Mouse (Mus musculus) heart, adult 11 months (tissue): Measurements from ENCODE around the gene Mrgpre.

Experiments used
- DNase-seq: peaks from one replicate; pipeline ENCODE4 v3.0.0; 2022

The Mrgpre gene

DNA sequence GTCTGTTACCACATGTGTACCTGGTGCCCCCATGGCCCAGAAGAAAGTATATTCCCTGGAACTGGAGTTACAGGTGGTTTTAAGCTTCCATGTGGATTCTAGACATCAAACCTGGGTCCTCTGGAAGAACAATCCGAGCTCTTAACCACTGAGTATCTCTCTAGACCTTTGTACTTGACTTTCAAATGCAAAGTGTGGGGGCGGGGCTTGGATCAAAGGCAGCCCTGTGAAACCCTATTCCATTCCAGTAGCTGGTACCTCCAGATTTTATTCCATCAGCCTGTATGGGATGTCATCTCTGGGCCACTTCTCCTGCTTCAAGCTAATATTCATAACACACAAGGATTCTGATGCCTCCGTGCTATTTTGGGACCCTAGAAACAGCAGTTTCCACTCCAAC lies 8.2 kb downstream of the Mrgpre start:
- DNase-seq, result no peak

DNA sequence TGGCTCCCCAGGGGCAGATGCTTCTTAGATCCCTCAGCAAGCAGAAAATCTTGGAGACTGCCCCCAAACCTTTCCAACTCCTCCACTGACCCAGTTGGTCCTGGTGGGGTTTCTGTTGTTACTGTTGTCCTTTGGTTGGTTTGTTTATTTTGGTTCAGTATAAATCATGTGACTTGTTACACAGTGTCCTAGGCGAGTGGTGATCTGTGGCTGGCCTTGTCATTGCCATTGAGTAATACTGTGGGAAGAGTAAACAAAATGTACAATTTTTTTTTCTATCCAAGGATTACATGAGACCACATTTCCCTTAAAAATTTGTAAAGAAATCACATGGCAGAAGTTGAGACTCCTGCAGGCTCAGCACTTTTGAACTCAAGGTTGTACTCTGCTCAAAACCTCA lies 14.8 kb downstream of the Mrgpre start:
- DNase-seq, result peak; percentile 85

DNA sequence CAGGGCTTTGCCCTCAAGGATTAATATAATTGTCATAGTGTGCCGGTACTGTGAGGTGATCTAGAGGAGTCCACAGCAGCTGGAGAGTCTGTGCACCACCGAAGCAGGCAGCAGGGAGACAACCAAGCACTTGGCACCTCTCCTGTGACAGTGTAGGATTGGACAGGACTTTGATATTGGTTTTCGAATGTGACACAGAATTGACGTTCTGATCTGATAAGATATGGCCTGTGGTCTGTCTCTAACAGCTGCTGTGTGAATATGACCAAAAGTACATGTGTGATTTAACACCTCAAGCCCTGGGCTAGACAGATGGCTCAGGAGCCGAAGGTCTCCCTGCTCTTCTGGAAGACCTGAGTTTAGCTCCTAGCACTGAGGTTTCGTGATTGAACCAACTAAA lies 16.0 kb downstream of the Mrgpre start:
- DNase-seq, result no peak

DNA sequence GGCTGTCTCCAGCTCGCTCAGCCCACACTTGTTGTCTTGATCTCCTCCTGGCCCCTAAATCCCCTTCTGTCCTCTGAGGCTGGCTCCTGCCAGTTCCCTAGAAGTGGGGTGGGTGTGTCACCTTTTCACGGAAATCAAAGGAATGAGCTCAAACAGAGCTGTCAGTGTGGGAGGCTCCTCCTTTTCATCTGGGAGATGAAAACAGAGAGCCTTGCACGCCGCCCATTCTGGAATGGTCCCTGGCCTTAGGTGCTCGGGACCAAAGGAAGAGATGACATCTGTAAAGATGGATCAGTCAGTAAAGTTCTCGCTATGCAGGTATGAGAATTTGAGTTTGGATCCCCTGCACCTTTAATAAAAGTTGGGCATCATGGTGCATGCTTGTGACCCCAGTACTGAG lies 17.4 kb downstream of the Mrgpre start, which contains the start of gene Mrgprg:
Gene Mrgprg (minus strand): TSS at position 101 of the 400 bp plus-strand sequence.
- peak; percentile 66 for DNase-seq

DNA sequence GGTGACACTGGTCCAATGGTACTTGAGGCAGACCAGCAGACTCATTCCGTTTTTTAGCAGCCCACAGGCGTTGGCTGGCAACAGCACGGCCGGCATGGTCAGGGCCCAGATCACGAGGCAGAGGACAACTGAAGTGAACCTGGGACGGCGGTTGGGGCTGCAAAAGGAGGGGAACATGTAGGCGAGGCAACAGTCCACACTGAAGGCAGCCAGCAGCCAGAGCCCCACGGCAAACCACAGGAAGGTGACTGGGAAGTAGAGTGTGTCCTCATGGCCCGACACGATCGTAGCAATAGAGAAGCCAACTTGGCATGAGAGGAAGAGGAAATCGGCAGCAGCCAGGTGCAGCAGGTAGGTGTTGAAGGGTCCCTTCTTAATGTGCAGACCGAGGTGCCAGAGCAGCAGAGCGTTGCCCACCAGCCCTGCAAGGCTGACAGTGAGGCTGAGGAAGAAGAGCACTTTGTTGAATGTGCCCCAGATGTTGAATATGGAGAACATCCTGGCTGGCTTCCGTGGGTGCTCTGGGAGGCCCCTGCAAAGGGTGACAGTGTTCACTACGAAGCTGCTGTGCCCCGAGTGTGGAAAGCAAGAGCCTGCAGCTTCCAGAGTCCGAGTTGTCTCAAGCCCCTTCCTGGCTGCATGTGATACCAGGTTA lies 19.3 kb downstream of the Mrgpre start:
- DNase-seq, result peak; percentile 86

DNA sequence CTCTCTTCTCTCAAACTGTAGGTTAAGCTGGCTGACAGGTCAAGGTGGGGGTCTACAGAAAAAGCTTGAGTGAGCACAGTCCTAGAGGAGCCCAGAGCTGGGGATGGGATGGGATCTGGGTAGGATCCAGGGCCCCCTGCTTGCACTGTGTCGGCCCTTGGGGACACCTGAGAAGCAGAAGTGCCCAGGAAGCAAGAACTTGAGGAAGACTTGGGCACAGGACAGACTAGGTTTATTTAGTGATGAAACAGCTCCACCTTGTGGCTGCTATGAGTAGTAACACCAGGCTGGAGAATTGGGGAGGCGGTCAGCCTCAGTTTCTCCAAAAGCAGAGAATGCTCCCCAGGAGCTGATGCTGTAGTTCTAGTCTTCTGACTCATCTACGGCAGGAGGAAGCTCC lies 20.5 kb downstream of the Mrgpre start:
- DNase-seq, result peak; percentile 88

DNA sequence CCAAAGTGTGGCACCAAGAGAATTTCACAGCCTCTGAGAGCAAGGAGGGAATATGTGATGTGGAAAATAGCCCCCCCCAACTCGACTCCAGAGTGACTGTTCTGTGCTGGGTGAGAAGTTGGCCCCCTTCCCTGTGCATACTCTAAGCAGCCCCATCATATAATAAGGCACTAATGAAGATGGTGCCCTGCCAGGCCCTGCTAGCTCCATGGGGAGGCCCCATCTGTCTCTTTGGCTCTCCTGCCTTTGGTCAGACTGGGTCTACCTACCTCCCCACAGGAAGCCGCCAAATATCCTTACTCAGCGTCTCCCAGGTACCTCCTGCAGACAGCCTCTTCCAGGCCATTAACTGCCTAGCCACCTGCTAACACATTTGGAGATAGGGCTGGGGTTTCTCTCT lies 25.3 kb downstream of the Mrgpre start:
- peak; percentile 80 for DNase-seq

DNA sequence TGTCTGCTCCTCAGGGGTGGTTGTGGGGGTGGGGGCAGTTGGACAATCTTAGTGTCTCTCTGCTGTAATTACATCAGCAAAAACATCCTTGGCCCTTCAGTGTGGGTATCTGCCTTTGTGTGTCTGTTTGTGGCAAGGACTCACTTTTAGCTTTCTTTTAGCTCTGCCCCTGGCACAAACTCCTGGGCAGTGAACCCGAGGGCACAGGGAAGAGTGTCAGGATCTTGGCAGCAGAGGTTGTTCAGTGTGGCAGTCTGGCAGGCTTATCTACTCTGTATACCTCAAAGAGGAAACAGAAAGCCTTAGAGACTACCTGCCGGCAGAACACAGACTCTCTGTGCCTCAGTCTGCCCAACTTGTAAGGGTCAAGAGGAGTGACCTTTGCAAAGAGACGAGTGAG lies 26.6 kb downstream of the Mrgpre start:
- DNase-seq, result peak; percentile 86

DNA sequence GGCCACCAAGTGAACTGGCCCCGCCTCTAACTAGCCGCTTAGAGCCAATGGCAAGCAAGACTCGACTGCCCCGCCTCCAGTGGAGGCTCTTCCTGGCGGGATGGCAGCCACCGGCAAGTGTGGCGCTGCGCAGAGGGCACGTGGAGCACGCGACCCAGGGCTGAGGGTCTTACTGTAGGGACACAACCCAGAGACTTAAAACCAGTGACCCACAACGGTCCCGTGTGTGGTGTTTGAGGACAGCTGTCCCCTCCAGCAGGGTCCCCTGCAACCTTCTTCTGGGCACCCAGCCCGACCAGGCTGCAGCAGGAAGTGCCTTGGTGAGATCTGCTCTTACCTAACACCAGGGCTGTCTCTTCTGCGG lies 27.3 kb downstream of the Mrgpre start:
- peak; percentile 99 for DNase-seq

DNA sequence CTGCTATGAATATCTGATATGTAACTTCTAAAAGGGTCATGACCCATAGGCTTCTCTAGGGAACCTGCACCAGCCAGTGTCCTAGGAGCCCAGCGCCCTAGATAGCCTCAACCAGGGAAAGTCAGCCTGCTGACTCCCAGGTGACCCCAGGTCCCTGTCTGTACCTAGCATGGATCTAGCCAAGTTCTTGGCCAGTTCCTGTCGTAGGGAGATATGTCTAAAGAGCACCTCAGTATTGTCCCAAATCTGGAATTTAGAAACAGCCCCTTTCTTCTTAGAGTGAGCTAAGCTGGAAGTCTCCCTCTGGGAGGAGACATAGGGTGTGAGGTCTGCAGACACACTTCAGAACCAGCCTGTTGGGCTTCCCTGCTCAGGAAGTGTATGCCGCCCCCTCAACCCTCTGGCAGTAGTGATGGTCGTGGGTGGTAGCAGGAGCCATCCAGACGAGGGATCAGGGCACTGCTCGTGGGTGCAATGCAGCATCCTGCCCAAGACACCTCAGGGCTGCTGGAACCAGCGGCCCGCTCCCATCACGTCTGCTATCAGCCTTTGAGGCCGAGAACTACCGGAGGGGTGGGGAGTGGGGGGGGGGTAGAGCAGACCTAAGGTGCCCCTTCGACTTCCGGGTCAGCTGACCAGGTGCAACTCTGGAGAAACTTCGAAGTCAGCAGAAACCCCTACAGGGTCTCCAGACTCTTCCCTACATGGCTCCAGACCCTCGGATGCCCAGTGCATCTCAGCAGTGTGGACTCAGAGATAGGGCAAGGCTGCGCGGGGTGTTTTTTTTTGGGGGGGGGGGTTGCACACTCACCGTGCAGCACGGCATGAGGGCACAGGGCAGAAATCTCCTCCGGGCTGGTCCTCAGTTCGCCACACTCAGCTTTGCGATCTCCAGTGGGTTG lies 27.9 kb downstream of the Mrgpre start, which contains the start of gene Osbpl5:
Gene Osbpl5 (minus strand): TSS at position 861 of the 902 bp plus-strand sequence.
- peak; percentile 80 for DNase-seq

DNA sequence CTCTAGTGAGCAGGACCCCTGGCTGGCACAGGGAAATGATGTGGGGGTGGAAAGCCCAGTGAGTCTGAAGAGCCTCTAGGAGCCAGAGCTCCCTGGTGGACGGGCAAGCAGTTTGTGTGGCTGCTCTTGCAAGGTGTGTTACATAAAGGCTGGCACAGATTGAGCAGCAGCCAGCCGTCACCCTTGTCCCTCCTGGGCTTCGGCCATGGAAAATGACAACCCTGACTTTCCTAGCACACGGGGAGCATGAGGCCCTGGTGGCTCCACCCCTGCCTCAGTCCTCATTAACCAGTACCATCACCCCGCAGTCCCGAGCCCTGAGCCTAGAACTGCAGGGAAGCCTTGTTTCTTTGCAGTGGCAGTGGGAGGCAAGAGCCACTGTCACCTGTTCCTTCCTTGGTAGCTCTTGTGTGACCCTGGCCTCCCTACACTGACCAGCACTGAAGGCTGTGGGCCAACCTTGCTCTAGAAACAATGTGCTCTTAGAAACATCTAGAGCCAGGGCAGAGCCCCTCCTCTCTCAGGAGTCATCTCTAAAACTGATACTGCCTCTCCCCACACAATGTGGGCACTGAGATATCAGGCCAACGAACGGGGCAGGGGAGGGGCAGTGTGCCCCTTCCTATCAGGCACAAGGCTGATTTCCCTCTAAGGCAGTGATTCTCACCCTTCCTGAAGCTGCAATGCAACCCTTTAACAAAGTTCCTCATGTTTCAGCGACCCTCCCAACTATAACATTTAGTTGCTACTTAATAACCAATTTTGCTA lies 28.8 kb downstream of the Mrgpre start:
- peak; percentile 93 for DNase-seq

DNA sequence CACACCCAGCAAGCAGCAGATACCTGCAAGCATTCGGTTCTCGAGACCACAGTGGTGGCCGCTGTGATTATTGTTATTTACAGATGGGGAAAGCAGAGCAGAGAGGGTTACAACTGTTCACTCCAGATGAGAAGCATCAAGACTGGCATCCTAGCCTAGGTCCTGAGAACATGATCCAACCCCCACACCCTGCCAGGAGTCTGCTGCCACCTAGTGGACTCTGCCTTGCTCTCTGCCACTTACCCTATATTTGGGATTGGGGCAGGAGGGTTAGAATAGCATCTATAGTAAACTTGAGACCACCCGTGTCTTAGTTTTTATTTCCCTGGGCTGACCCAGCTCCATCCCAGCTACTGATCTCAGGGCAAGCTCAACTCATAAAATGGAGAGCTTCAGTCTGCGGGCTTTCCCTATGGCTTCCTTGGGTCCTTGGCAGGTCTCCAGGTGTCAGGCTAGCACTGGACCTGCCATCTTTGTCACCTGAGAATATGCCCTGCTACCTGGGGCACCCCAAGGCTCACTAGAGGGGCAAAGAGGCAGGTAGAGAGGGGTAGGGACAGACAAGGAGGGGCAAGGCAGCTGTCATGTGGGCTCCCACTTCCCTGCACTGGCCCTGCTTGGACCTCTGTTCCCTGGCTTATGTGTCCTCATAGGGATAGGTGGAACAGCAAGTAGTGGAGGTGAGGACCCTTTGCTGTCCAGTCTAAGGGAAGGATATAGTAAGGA lies 30.1 kb downstream of the Mrgpre start:
- peak; percentile 93 for DNase-seq

DNA sequence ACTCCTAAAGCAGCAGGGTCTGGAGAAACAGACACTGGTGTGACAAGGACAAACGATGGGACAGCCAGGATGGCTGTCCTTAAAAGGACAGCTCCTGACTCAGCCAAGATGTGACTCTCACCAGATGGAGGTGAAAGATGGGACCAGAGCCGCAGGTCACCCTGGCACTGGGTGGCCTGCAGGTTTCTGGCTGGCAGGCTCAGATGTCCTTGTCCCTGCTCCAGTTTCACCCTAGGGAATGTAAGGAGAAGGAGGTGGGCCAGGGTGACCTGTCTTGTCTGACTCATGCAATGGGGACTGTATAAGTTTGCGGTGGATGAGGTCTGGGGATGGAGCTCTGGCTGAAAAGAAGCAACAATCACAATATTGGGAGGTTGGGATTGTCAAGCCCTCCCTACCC lies 31.7 kb downstream of the Mrgpre start:
- DNase-seq, result no peak

DNA sequence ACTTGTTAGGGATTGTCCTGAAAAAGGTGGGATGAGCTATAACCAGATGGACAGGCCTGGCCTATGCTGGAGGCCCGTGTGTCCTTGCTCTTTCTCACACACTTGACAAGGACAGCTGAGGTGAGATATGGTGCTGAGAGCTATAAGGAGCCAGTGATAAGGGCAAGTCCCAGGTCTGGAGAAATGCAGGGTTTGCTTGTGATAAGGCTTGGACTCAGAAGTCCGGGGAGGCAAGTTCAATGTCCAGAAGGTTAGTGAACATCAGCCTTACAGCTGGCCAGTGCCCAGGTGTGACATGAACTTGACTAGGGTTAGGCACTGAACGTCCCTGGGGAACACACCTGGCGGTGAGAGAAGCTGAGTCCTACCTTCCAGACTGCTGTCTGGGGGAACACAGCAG lies 32.2 kb downstream of the Mrgpre start:
- DNase-seq, result no peak

DNA sequence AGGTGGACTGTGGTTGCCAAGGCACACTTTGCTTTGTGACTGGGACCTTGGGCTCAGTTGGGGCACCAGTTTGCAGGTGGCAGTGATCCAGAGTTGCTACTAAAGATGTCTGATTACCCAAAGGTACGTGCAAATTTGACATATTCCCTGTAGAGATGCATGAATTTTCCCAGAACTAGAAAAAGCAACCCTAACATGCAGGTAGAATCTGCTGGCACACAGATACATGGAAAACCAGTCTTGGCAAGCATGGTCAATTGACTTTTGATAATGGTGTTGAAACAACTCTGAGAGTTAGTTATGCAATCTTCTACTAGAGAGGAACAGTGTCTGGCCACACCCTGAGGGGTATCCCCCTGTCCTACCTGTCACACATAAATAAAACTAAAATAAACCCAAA lies 32.9 kb downstream of the Mrgpre start:
- DNase-seq, result no peak

DNA sequence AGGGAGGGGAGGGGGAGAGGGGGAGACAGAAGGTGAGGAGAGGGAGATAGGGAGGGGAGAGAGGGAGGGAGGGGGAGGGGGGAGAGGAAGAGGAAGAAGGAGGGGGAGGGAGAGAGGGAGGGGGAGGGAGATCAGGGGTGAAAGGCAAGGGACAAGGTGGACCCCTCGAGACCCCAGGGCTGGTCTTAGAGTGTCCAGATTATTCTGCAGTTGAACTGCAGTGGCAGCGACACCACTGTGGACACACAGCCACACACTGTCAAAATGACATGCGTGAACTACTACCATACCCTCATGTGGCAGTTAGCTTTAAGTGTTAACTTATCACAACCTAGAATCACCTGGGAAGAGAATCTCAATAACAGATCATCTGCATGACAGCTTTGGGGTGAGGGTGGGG lies 35.3 kb downstream of the Mrgpre start:
- no peak for DNase-seq

DNA sequence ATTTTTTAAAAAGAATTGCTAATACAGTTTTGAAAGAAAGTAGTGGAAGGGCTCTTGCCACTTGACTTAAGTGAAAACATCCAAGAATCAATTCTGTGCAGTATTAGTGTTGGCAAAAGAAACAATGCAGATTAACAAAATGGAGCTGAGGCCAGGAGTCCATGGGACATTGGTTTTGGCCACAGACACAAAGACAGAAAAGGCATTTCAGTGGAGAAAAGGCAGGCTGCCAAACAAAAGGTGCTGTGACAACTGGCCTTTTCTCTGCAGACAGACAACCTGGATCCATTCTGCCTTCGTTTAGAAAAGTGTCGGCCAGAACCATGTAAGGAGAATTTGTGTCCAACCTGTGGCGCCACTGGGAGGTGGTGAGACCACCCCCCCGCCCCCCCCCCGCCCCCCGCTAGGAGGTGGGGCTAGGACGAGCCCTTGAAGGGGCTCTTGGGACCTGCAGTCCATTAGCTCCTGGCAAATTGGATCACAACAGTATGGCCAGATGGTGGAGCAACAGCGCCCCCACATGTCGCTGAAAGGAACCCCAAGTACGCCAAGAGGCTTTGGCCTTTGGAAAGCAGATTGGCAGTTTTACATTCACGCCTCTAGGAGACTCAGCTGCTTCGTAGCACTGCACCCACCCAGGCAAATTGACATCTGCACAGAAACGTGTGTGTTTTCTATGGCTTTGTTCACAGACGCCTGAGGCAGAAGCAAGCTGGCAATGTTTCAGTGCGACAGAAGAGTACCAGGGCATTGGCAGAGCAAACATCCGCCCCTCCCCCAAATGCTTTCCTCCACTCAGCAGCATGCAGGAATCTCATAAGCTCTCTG lies 36.0 kb downstream of the Mrgpre start:
- DNase-seq, result peak; percentile 97

DNA sequence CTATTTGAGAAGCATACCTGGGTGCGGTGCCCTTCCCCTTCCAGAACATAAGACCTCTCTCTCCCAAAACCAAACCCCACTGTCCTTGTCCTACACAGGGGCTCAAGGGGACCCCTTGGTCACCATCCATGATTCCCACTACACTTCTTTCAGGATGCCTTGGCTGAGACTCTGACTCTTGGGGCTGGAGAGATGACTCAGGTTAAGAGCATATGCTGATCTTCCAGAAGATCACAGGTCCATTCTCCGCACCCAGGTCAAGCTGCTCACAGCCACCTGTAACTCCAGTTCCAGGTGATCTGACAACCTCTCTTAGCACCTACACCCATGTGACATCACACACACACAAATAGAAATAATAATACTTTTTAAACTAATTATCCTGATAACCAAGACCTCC lies 43.6 kb downstream of the Mrgpre start:
- DNase-seq, result no peak

DNA sequence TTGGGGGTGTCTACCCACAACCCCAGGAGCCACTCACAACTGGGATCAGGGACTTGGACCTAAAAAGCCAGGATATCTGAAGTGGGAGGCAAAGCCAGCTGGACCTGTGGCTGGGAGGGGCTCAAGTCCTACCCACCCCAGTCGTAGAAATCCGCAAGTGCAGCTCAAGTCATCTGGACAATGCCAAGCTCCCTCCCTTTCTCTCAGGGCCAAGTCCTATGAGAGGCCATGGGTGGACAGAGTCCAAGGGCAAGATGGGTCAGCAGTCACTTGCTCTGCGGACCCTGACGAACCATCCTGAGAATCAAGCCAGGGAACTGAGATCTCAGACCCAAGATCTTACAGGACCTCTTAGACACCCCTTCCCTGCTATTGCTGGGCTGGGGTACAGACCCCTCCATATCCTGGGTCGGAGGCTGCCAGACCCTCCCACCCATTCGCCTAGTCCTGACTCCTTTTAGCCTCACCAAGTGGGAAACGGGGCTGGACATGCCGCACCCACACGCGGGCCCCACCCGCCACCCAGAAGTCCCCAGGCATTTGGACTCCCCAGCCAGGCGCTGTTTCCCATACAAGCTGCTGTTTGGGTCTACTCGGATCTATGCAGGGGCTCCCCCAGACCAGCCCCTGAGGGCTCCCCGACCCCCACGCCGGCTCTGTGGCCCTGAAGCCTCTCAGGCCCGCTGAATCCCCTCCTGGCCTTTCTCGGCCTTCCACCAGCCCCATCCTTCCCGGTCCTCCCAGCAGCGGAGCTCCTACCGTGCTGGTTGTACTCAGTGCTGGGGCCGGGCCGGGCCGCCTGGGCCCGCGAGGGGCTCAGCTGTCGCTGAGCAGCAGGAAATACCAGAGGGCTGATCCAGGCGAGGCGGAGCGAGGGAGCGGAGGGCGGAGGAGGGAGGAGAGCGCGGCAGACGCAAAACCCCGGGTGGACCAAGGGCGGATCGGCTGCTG lies 44.5 kb downstream of the Mrgpre start:
- DNase-seq, result peak; percentile 99

DNA sequence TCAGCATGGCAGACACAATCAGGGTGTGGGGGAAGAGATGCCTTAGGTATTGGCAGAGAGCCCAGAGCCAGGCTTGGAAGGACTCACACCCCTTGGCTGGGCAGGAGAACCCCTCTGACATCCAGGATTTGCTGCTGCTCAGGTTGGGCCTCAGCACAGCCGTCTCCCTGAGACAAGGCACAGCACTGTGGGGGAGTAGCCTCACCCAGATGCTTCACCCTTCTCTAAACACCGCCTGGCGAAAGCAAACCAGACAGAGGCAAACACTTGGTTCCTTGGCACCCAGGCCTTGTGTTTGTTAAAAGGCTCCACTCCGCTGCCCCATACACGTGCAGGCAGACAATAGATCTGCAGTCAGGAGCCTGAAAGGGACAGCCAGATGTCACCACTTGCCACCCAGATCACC lies 45.7 kb downstream of the Mrgpre start:
- peak; percentile 95 for DNase-seq

DNA sequence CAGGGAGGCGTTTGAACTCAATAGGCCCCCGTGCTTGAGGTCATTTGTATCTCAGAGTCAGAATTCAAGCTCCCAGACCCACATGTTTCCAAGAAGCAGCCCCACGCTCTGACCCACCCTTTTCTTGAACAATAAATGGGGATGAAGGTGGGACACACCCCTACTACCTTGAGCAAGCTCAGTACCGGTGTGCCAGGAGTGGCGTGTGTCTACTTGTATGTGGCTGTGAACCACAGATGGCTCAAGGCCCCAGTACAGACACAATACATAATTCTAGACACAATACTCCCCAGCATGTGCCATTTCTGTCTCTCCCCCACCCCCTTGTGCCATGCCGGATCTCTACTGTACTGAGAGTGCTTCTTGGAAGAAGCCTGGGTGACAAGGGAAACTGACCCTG lies 46.1 kb downstream of the Mrgpre start:
- DNase-seq, result no peak
